Mouse (Mus musculus) G1E (cell line): ENCODE measurements at regions not wholly inside any gene's neighbourhood (a gene's known extent, or its start where the extent isn't known, plus 50 kb on each side); places are given as distances from the start of the nearest gene placed in this dataset.

Source experiments
- ATAC-seq: 2 replicates; pipeline ENCODE4 v1.8.0; 2016; ENCODE audit warnings: mild to moderate bottlenecking; ENCODE audit not compliant: insufficient number of reproducible peaks, poor library complexity, low FRiP score, severe bottlenecking; ENCODE audit errors: extremely low read depth
- DNase-seq: peaks from one replicate; pipeline ENCODE4 v3.0.0; 2012; ENCODE audit warnings: low spot score
- H3K27me3 ChIP-seq: 2 replicates; pipeline ENCODE4 v1.6.1; 2012; ENCODE audit warnings: mild to moderate bottlenecking, low read length, inconsistent platforms; ENCODE audit not compliant: insufficient read depth
- H3K36me3 ChIP-seq: replicated peaks from 2 replicates; pipeline ENCODE3; 2012; ENCODE audit warnings: mild to moderate bottlenecking, inconsistent platforms
- H3K4me1 ChIP-seq: 2 replicates; pipeline ENCODE4 v1.6.1; 2012; ENCODE audit warnings: low read depth, low read length, inconsistent platforms, mixed read lengths; ENCODE audit not compliant: insufficient read depth
- H3K4me3 ChIP-seq: 2 replicates; pipeline ENCODE4 v1.5.1; 2012; ENCODE audit warnings: low read depth, mild to moderate bottlenecking, inconsistent platforms, low read length, moderate library complexity, mixed read lengths
- H3K9me3 ChIP-seq: replicated peaks from 2 replicates; pipeline ENCODE4 v1.6.1; 2012; ENCODE audit warnings: inconsistent platforms
- CTCF ChIP-seq: IDR thresholded peaks from 2 replicates; pipeline ENCODE4 v1.5.1; 2012; ENCODE audit warnings: low read depth, low read length, inconsistent platforms, mixed read lengths
- GATA1 ChIP-seq: IDR thresholded peaks from 2 replicates; pipeline ENCODE4 v1.6.1; 2012; ENCODE audit warnings: borderline replicate concordance, low read length, inconsistent platforms, mixed read lengths
- GATA2 ChIP-seq: IDR thresholded peaks from 2 replicates; pipeline ENCODE4 v1.6.1; 2012; ENCODE audit warnings: low read depth, low read length, inconsistent platforms, borderline replicate concordance
- POLR2AphosphoS5 ChIP-seq: IDR thresholded peaks from 2 replicates; pipeline ENCODE4 v1.6.1; 2012; ENCODE audit warnings: low read depth, low read length, inconsistent platforms; ENCODE audit not compliant: insufficient replicate concordance
- TAL1 ChIP-seq: conservative IDR thresholded peaks from 2 replicates; pipeline ENCODE4 v1.6.1; 2012; ENCODE audit warnings: low read depth, low read length, inconsistent platforms, mixed read lengths

GRCm38 (mm10) chr2:71633471-71633870 lies 86.9 kb upstream of the Dlx2 start:
- TF ChIP-seq POLR2AphosphoS5 (no peak), GATA2 (no peak), TAL1 (no peak), CTCF (no peak), GATA1 (no peak)
- H3K4me1 ChIP-seq: no peaks in the 10 kb centered on the region
- no peak for ATAC-seq

GRCm38 (mm10) chr2:71634471-71634870 lies 87.9 kb upstream of the Dlx2 start:
- no peak for DNase-seq
- TF ChIP-seq POLR2AphosphoS5 (no peak), GATA1 (no peak), TAL1 (no peak), CTCF (no peak), GATA2 (no peak)
- no peak overlapping the region for H3K4me3 ChIP-seq
- H3K4me1 ChIP-seq: no peaks in the 10 kb centered on the region
- no peaks in the 10 kb centered on the region for H3K9me3 ChIP-seq
- H3K36me3 ChIP-seq: no peaks in the 10 kb centered on the region
- H3K27me3 ChIP-seq: peaks cover 20% of the 10 kb centered on the region
- ATAC-seq: no peak

More at GRCm38 (mm10) chr2:71633471-71633870, 86.9 kb upstream of the Dlx2 start:
- Histone ChIP-seq H3K9me3 (no peaks in the 10 kb centered on the region), H3K27me3 (peaks cover 23% of the 10 kb centered on the region), H3K36me3 (no peaks in the 10 kb centered on the region), H3K4me3 (no peak overlapping the region)
- DNase-seq: no peak

GRCm38 (mm10) chr2:71636134-71636533 lies 89.6 kb upstream of the Dlx2 start:
- no peaks in the 10 kb centered on the region for H3K36me3 ChIP-seq
- no peaks in the 10 kb centered on the region for H3K4me1 ChIP-seq
- H3K27me3 ChIP-seq: peaks cover 13% of the 10 kb centered on the region
- H3K4me3 ChIP-seq: no peak overlapping the region
- DNase-seq: no peak
- H3K9me3 ChIP-seq: no peaks in the 10 kb centered on the region
- TF ChIP-seq POLR2AphosphoS5: no peak
- TF ChIP-seq GATA2: no peak
- TF ChIP-seq TAL1: no peak
- no peak for ATAC-seq

GRCm38 (mm10) chr2:71636590-71636989 lies 90.0 kb upstream of the Dlx2 start:
- peaks cover 13% of the 10 kb centered on the region for H3K27me3 ChIP-seq
- ATAC-seq: no peak
- no peaks in the 10 kb centered on the region for H3K36me3 ChIP-seq
- DNase-seq: no peak
- H3K9me3 ChIP-seq: no peaks in the 10 kb centered on the region
- no peaks in the 10 kb centered on the region for H3K4me1 ChIP-seq
- TF ChIP-seq TAL1: no peak
- no peak for TF ChIP-seq POLR2AphosphoS5
- no peak for TF ChIP-seq GATA2
- no peak for TF ChIP-seq GATA1
- no peak for TF ChIP-seq CTCF
- H3K4me3 ChIP-seq: no peak overlapping the region

GRCm38 (mm10) chr2:71640251-71640650 lies 93.7 kb upstream of the Dlx2 start:
- no peaks in the 10 kb centered on the region for H3K4me1 ChIP-seq
- H3K36me3 ChIP-seq: no peaks in the 10 kb centered on the region
- ATAC-seq: no peak
- TF ChIP-seq POLR2AphosphoS5 (no peak), GATA1 (no peak), GATA2 (no peak), TAL1 (no peak), CTCF (no peak)
- peaks cover 8% of the 10 kb centered on the region for H3K27me3 ChIP-seq
- H3K9me3 ChIP-seq: no peaks in the 10 kb centered on the region
- H3K4me3 ChIP-seq: no peak overlapping the region
- DNase-seq: no peak

GRCm38 (mm10) chr2:71644038-71644470 lies 97.5 kb upstream of the Dlx2 start:
- ATAC-seq: no peak
- DNase-seq: no peak
- H3K36me3 ChIP-seq: no peaks in the 10 kb centered on the region
- TF ChIP-seq GATA2: no peak
- no peak for TF ChIP-seq POLR2AphosphoS5
- no peak for TF ChIP-seq GATA1
- TF ChIP-seq CTCF: no peak
- TF ChIP-seq TAL1: no peak
- no peak overlapping the region for H3K4me3 ChIP-seq
- no peaks in the 10 kb centered on the region for H3K4me1 ChIP-seq
- no peaks in the 10 kb centered on the region for H3K9me3 ChIP-seq
- H3K27me3 ChIP-seq: peaks cover 5% of the 10 kb centered on the region
